Mouse (Mus musculus) adrenal gland, adult 2 months (tissue): ENCODE measurements around the gene Olfr218. TPM values are rescaled to one million over a fixed set of nuclear protein-coding genes. Genes with fewer than 3 reads are reported as not detected.
"Not testable (repeated sequence)": the region's sequence is repeated elsewhere in the genome, so short reads cannot be mapped to it uniquely, and the experiment has no call there.

ENCODE experiments used
- DNase-seq: peaks from one replicate; pipeline ENCODE4 v3.0.0; 2021
- long read RNA-seq: library from polyadenylated mRNA; stranded (forward); transcript quantifications from one replicate; pipeline ENCODE4 v2.0.0, GENCODE M21; 2021
- polyA plus RNA-seq: library from polyadenylated mRNA; depleted of rRNA; stranded (reverse); fragments of >200 nt; gene quantifications from 2 replicates; pipeline ENCODE4 v1.2.3, GENCODE M21; 2012; rRNA removed
- total RNA-seq, 2 experiments: library from RNA; stranded (reverse); gene quantifications; 2 replicates each; pipeline ENCODE4 v1.2.3; 2021

Gene Olfr218
- total RNA-seq, result not detected
- not detected in 2 replicates for polyA plus RNA-seq
- long read RNA-seq, result 0 reads

- no peak for DNase-seq
Observed at GRCm38 (mm10) chr1:173197508-173197907, at the start of gene Olfr218. Gene Olfr218, plus strand, starts transcription at chr1:173197808.

GRCm38 (mm10) chr1:173174154-173174842, 23.3 kb upstream of the Olfr218 start:
- DNase-seq, result no peak

- no peak for DNase-seq
Observed at GRCm38 (mm10) chr1:173190540-173190939, 7.1 kb upstream of the Olfr218 start, which contains the start of gene Olfr1406. Gene Olfr1406, minus strand, starts transcription at chr1:173190640.

- DNase-seq, result no peak
Observed at GRCm38 (mm10) chr1:173192059-173192458, 5.5 kb upstream of the Olfr218 start.

GRCm38 (mm10) chr1:173196359-173196758, 1.2 kb upstream of the Olfr218 start:
- no peak for DNase-seq

- no peak for DNase-seq
Observed at GRCm38 (mm10) chr1:173212092-173212491, 14.5 kb downstream of the Olfr218 start, which contains the start of gene Olfr1404. Gene Olfr1404, plus strand, starts transcription at chr1:173212392.

- DNase-seq, result no peak
Observed at GRCm38 (mm10) chr1:173216481-173216880, 18.9 kb downstream of the Olfr218 start.

GRCm38 (mm10) chr1:173227081-173227480, 29.5 kb downstream of the Olfr218 start, which contains the start of gene Fcer1a:
Gene Fcer1a, minus strand, starts transcription at chr1:173227214.
- no peak for DNase-seq

GRCm38 (mm10) chr1:173237004-173237403, 39.4 kb downstream of the Olfr218 start:
- DNase-seq, result not testable (repeated sequence)

- DNase-seq, result no peak
Observed at GRCm38 (mm10) chr1:173249888-173250287, 52.3 kb downstream of the Olfr218 start.

Other genes starting within 250 kb of the Olfr218 start
- gene Olfr16, start 247.4 kb upstream of the Olfr218 start, total RNA-seq, result not detected
- not detected in 2 replicates for gene Olfr16, start 247.4 kb upstream of the Olfr218 start, polyA plus RNA-seq
- gene Olfr1408, start 60.4 kb upstream of the Olfr218 start, total RNA-seq, result not detected
- gene Olfr1408, start 60.4 kb upstream of the Olfr218 start, polyA plus RNA-seq, result not detected in 2 replicates
- not detected for gene Olfr1406, start 7.2 kb upstream of the Olfr218 start, total RNA-seq
- not detected in 2 replicates for gene Olfr1406, start 7.2 kb upstream of the Olfr218 start, polyA plus RNA-seq
- not detected for gene Olfr1404, start 14.6 kb downstream of the Olfr218 start, total RNA-seq
- gene Olfr1404, start 14.6 kb downstream of the Olfr218 start, polyA plus RNA-seq, result not detected in 2 replicates
- gene Fcer1a, start 29.4 kb downstream of the Olfr218 start, total RNA-seq, result not detected
- gene Fcer1a, start 29.4 kb downstream of the Olfr218 start, polyA plus RNA-seq, result not detected in 2 replicates
- gene Olfr418, start 68.2 kb downstream of the Olfr218 start, total RNA-seq, result not detected
- not detected in 2 replicates for gene Olfr418, start 68.2 kb downstream of the Olfr218 start, polyA plus RNA-seq
- not detected for gene Mptx2, start 80.0 kb downstream of the Olfr218 start, total RNA-seq
- gene Mptx2, start 80.0 kb downstream of the Olfr218 start, polyA plus RNA-seq, result not detected in 2 replicates
- gene Ackr1, start 135.9 kb downstream of the Olfr218 start, total RNA-seq, result 1 to 10 TPM; 1.1 to 2.0 TPM
- gene Ackr1, start 135.9 kb downstream of the Olfr218 start, polyA plus RNA-seq, result 2.1 and 4.5 TPM in 2 replicates
- gene Aim2, start 153.1 kb downstream of the Olfr218 start, total RNA-seq, result under 1 TPM; 0.55 to 0.78 TPM
- gene Aim2, start 153.1 kb downstream of the Olfr218 start, polyA plus RNA-seq, result 0.15 and 0.20 TPM in 2 replicates
- gene Cadm3, start 169.9 kb downstream of the Olfr218 start, total RNA-seq, result 1 to 10 TPM; 3.9 to 6.1 TPM
- 6.8 and 9.3 TPM in 2 replicates for gene Cadm3, start 169.9 kb downstream of the Olfr218 start, polyA plus RNA-seq